Mouse (Mus musculus): Measurements from ENCODE around the gene Ccdc122.
"Not testable (repeated sequence)": the region's sequence is repeated elsewhere in the genome, so short reads cannot be mapped to it uniquely, and the experiment has no call there.

Ccdc122 gene

DNA sequence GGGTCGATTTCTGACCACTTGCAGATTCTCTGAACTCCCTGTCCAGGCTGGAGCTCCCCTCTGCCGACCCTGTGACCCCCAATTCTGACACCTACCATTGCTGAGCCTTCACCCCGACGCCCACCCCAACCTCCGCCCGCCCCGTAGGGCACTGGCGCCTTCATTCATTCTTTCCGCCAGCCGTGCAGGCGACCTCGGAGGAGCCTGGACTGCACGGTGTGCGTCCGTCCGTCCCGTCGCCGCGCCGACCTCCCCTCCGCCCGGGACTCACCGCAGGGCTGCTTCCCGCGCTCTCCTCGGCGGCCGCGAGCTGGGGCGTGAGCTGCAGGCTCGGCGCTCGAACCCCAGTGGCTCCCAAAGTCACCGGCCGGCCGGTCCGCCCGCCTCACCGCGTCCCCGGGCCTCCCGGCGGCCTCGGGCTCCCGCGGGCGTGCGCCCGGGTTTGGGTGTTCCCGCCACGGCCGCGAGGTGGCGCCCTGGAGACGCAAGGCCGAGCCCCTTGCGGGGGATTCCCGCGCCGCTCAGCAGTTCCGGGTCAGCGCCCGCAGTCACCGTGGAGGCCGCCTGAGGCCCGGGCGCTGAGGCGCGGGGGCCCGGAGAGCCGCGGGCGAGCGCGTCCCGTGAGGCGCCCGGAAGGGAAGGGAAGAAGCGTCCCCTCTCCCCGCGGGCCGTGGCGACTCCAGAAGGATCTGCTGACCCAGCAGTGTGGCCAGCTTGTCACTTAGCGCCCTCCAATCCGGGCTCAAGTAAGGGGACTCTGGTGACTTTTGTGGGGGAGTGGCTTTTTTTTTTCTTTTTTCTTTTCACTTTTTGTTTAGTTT is at the start of gene Ccdc122, which contains the start of gene Lacc1:
Gene Ccdc122, plus strand, starts transcription at position 547 of the 821 bp plus-strand sequence.
Gene Lacc1, minus strand, starts transcription at position 679 of the 821 bp plus-strand sequence.
- in situ Hi-C loops (cut with MboI; ENCODE audit: low sequenced_read_pairs), result no loop called here

DNA sequence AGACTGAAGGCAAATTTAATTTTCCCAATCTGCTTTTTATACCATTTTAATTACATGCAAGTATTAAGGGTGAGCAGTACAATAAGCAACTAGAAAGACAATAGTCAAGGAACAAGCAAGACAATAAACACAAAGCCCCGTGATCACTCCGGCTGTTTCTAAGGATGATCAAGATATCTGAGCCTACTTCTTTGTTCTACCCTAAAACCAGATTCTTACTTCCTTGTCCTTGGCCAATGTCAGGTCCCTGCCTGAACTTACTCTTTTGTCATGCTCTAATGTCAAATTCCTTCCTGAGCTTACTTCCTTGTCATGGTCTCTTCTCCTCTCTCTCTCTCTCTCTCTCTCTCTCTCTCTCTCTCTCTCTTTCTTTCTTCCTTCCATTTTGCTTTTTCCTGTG is 46.2 kb upstream of the Ccdc122 start:
- in situ Hi-C loops (cut with MboI; ENCODE audit: low sequenced_read_pairs), result not testable (repeated sequence)

DNA sequence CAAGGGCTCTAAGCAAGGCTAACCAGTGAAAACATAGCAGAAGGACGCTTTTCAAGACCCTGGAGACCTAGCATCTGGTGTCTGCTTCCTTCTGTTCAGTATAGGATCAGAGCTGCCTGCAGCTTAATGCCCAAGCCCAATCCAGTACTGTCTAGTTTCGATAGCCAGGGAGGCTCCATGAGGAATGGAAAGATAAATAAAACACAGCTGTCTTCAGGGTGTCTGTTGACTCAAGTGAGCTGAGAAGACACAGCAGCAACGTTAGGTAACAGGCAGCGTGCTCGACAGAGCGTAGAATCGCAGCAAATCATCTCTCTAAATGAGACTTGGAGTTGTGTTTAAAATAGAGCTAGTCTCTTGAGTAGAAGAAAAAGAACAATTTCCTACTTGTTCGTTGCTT is 31.8 kb upstream of the Ccdc122 start:
- in situ Hi-C loops (cut with MboI; ENCODE audit: low sequenced_read_pairs), result loop anchor here (5.0 to 25.0 kb wide), 3 partner anchors 497 to 1117 kb away; no protein-coding TSS in a partner anchor

DNA sequence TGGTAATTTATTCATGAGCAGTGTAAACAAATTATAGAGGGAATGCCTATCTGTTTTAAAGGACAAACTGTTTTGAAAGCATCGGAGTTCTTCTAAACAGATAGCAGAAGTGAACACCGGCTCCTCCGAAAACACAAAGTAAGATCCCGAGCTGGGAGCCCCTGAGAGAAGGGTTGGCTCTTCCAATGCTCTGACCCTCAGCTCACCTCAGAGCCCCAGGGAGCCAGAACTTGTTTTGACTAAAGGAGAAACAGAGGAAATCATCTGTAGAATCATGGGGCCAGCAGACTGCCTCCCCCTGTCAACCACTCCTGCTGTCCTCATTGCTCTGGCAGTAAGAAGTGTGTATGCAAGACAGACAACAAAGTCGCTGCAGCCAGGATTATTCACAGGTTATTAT is 31.0 kb upstream of the Ccdc122 start:
- in situ Hi-C loops (cut with MboI; ENCODE audit: low sequenced_read_pairs), result loop anchor here (25.0 kb wide), 2 partner anchors 868 to 1118 kb away; no protein-coding TSS in a partner anchor

DNA sequence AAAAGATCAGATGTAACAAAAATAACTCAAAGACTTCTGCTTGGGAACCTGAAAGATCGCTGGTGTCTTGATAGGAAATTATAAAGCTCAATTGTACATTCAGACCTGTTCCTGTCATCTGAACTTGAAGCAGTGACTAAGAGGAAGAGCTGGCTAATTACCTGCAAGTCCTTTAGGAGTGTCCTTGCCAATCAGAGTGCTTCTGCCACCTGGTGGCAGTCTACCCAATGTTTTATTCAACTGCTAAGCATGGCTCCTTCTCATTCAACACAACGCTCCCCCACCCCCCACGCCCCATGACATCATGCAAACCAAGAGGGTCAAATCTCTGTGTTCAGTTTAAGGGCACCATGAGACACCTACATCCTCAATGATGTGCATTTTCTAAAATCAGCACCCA is 28.3 kb upstream of the Ccdc122 start:
- in situ Hi-C loops (cut with MboI; ENCODE audit: low sequenced_read_pairs), result loop anchor here (25.0 kb wide), 2 partner anchors 871 to 1121 kb away; no protein-coding TSS in a partner anchor

DNA sequence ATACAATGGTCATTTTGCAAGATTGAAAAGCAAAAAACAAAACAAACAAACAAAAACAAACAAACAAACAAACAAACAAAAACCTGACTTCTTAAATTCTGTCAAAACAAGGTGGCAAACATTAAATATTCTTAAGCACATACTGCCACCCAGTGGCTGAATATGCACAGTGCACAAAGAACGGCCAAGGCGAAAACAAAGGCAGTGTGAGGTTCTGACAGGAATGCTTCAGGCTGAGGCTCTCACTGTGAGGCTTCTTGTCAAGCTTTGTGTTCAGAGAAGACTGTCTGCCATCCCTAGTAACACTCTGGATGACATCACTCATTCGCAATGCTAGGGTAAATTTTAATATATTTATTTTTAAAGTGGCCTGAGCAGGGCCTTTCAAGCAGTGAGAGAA is 24.8 kb upstream of the Ccdc122 start:
- in situ Hi-C loops (cut with MboI; ENCODE audit: low sequenced_read_pairs), result loop anchor here (25.0 kb wide), 2 partner anchors 875 to 1125 kb away; no protein-coding TSS in a partner anchor

DNA sequence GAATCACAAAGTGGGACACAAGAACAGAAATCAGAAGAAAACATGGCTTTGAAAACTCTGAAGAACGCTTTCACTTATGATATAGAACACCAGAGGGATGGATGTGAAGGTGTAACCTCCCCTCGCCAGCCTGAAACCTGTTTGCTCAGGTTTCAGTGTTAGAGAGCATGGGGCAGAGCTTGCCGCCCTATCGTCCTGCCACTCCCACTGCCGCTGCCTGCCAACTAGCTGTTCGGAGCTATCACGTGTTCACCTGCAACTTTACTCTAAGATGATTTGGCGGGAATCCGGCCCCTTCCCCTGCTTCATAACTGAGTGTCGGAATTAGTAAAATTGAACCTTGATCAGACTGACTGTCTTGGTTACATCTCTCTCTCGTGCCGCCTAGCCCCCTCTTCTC is 19.8 kb upstream of the Ccdc122 start:
- in situ Hi-C loops (cut with MboI; ENCODE audit: low sequenced_read_pairs), result loop anchor here (25.0 kb wide), 2 partner anchors 879 to 1129 kb away; no protein-coding TSS in a partner anchor

DNA sequence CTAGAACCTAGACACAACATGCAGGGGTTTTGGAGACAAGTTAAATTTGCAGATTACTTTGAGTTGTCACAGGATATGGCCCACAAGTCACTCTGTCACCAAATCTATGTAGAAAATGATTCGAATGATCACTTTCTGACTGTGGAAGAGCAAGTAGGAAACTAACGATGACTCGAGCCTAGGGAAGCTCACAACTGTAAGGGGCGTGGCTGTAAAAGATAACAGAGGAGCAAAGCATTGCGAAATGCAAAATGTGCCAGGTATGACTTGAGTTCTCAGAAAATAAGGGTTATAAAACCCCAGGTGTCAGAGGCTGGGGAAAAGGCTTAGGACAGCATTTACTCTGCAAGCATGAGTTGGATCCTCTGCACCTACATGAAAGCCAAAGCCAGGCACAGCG is 19.4 kb upstream of the Ccdc122 start:
- in situ Hi-C loops (cut with MboI; ENCODE audit: low sequenced_read_pairs), result loop anchor here (25.0 kb wide), 2 partner anchors 880 to 1130 kb away; no protein-coding TSS in a partner anchor

DNA sequence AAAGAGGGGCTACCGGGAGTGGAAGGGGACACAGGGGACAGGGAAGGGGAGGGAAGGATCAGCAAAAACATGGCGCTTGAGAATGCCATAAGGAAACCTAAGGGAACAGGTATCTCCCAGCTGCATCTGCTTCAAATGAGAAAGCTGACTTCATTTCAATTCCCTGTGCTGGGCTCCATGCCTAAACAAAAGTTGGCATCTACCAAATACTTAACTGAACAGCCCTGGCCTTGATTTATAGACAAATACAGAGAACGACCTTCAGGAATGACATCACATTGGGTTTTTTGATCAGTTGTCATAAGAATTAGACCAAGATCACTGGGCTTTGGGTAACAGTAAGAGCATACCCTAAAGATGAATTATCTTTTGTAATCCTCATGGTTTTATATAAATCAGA is 12.1 kb upstream of the Ccdc122 start:
- in situ Hi-C loops (cut with MboI; ENCODE audit: low sequenced_read_pairs), result loop anchor here (25.0 kb wide), 2 partner anchors 887 to 1137 kb away; no protein-coding TSS in a partner anchor

DNA sequence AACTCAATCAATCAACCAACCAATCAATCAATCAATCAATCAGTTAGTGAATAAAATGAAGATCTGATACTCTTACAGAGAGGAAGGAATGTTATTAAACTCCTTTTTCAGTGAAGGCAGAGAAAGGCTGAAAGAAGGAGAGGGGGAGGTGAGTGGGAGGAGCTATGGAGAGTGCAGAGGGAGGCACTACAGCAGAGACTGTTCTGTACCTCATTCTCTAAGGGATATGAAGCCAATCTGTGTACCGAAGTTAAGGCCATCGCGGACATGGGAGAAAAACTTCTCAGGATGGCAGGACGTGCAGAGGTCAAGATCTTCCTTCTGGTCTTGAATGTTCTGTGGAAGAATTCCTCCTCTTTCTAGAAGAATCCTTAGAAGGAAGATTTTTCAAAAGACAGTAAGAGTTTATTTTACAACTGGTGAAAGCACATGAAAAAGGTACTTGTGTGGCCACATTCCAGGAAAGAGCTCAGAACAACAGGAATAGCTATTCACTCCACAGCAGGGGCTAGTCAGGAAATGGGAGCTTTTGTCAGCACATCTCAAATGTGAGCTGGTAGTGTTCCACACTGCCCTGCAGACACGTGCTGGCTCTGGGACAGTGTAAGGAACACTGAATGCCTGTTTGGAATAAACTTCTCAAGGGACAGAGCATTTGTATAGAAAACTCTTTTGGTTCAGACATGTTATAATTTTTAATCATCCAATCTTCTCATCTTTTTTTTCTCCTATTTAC is 7.1 kb upstream of the Ccdc122 start:
- in situ Hi-C loops (cut with MboI; ENCODE audit: low sequenced_read_pairs), result no loop called here

DNA sequence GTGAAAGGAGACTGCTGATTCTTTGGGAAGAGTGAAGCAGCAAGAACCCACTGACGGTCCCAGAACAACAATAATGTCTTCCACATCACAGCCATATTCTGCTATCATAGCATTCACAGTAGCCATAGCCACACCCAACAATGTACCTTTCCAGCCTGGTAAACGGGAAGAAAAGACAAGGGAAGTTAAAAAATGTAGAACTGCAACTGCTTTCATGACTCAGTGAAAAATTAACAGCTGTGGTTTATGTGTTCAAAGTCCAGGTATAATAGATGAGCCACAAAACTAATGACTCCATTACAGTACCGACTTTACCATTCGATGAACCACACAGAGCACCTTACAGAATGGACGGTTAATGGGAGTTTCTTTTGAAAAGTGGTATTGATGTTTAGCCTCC is 5.8 kb upstream of the Ccdc122 start:
- in situ Hi-C loops (cut with MboI; ENCODE audit: low sequenced_read_pairs), result no loop called here

DNA sequence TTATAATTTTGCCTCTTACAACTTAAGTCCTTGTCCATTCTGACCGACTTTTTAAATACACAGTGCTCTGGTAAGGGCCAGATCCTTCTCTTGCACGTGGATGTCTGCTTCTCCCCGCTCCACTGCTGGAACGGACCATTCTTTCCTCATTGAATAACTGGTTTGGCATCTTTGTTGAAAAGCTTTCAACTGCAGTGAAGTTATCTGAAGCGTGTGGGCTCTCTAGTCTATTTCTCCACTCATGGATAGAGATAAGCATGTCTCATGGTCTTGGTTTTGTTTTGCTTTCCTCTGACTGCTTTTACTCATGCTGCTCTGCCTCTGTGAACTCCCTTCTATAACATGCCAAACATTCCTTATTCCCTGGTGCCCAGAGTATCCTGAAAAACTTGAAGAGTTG is 4.1 kb upstream of the Ccdc122 start:
- in situ Hi-C loops (cut with MboI; ENCODE audit: low sequenced_read_pairs), result no loop called here

DNA sequence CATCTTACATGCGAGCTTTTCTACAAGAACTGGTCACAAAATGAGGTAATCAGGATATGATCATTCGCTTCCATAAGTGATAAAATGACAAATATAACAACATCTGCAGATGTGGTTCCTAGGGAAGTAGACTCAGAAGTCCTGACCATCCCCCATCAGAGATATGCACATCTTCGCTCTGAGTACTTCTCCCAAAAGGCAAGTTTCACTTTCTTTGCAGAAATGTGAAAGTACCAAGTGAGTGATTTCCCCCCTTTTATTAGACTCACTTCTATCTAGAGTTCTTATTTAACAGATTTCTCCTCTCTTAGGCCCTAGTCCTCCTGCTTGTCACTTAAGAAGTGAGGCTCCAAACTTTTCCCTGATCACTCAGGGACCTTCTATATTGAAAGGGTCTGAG is 3.2 kb upstream of the Ccdc122 start:
- in situ Hi-C loops (cut with MboI; ENCODE audit: low sequenced_read_pairs), result no loop called here

DNA sequence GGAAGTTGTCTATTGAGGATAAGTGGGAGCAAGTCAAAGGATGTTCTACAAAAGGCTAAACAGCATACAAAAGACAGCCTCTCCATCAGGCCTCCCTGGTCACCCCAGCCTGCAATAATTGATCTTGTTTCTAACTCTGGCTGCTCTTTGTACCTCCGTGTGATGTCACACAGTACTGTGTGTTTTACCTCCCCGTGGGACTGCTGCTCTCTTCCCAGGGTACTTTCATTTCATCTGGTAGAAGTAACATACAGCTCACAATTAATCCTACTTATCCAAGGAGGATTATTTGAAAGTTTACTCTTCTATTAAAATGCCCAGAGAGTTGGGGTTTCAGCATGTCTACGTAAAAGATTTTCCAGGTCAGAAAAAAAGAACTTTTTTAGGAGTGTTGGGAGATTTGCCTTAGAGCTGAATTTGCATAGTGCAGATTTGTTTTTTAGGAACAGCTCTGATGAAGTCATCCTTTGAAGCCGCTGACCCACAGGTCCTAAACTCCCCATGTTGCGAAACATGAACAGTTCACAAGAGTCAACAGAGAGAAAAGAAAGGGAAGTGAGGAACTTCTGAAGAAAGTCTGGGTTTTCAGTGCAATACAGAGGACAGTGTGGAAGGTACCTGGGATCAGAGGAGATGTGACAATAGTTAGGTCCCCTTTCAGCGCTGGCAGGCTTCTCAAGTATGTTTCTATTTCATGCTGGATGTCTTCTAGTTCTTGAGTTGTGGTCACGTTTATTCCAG is 2.2 kb upstream of the Ccdc122 start:
- in situ Hi-C loops (cut with MboI; ENCODE audit: low sequenced_read_pairs), result no loop called here

DNA sequence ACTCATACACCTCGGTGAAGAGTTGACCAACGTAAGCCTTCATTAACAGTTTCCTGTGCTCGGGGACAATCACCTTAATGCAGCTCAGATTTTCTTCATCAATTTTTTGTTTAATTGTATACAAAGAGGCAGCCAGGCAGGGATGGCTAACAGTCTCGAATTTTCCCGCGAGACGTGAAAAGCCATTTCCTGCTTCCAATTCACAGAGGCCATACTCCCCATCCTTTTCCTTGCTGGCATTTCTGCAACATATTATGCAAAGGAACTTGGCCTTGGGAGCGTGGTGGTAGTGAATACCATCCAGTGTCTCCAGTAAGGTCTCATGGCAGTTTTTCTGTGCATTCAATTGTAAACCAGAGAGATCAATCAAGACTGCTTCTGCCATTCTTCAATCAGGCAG is 1.6 kb upstream of the Ccdc122 start:
- in situ Hi-C loops (cut with MboI; ENCODE audit: low sequenced_read_pairs), result no loop called here

DNA sequence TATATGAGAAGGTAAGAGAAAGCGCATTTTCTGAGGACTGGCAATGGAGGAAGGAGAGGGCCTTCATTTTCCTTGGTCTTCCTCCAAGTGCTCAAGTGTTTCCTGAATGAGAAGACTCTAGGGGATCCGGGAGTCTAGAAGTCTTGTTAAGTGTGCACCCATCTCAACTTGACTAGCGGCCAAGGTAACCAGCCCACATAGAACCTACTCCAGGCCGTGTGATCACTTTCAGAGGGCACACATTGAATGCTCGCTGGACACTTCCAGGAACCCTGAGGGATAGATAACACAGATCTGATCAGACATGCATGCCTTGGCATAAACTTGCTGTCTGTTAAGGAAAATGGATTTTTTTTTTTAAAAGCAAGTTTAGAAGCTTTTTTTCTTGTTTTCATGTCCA is 758 bp downstream of the Ccdc122 start:
- in situ Hi-C loops (cut with MboI; ENCODE audit: low sequenced_read_pairs), result no loop called here

DNA sequence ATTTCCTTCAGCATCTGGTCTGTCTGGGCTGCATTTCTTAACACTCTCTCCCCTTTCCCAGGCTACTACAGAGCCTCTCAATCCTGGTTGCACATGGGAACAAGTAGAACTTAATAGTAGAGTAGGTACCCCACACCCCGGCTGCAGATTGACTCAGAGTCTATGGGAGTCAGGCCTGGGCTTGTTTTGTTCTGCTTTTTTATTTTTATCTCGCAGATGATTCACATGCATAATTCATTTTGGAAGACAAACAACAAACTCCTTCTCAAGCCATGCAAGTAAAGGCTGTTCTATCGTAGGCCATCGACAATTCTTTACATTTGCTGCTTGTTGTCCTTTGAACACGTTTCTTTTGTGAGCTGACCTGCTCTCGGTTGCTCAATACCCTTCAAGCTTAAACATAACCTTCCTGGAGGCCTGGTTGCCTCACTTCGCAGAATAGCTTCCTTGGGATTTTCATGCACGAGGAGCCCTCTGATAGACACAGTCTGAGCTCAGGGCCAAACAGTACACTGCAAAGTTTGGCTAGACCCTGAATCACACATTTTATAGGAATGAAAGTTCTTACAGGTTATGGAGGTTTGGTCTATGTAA is 1.4 kb downstream of the Ccdc122 start:
- in situ Hi-C loops (cut with MboI; ENCODE audit: low sequenced_read_pairs), result no loop called here

DNA sequence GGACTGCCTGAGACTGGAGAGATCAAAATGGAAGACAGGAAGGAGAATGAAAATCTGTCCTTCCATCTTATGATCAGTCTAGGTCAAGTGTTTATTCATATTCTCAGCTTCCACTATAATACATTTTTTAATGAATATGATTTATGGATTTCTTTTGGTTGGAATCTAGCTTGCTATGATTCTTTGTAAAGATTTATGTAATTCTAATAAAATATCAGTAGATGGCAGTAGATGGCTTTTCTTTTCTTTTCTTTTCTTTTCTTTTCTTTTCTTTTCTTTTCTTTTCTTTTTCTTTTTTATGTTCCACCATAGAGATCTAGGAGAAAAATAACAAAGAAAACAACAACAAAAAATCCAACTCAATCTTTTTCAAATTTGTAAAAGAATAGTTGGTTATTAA is 16.7 kb downstream of the Ccdc122 start:
- in situ Hi-C loops (cut with MboI; ENCODE audit: low sequenced_read_pairs), result no loop called here

DNA sequence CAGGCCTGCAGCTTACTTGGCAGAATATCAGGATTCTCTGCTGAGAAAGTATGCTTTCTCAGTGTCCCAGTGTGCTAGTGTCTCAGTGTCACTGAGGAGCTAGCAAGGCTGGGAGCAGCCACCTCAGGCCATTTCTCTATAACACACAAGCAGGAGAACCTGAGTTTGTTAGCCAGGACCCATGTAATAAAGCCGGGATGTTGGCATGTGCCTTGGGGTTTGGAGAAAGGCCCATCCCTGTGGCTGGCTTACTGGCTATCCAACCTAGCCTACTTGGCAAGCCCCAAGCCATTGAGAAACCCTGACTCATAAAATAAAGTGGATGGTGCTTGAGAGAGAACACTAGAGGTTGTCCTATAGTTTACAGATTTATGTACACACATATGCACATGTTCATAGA is 32.8 kb downstream of the Ccdc122 start:
- in situ Hi-C loops (cut with MboI; ENCODE audit: low sequenced_read_pairs), result no loop called here

DNA sequence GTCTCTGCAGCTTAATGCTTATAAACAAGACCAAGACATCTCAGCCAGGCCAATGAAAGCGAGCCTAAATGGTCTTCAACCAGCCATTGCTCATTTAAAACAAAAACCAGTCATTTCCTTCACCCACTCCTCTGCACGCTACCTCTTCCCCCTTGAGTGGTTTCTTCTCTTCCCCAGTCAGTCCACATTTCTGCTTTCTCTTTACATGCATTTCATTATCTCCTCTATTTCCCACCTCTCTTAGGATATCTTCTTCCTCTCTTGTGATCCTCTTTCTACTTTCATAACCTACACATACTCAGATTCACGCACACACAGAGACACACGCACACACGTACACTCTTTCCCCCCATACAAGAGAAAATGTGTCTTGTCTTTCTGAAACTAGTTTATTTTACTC is 44.7 kb downstream of the Ccdc122 start:
- in situ Hi-C loops (cut with MboI; ENCODE audit: low sequenced_read_pairs), result no loop called here

DNA sequence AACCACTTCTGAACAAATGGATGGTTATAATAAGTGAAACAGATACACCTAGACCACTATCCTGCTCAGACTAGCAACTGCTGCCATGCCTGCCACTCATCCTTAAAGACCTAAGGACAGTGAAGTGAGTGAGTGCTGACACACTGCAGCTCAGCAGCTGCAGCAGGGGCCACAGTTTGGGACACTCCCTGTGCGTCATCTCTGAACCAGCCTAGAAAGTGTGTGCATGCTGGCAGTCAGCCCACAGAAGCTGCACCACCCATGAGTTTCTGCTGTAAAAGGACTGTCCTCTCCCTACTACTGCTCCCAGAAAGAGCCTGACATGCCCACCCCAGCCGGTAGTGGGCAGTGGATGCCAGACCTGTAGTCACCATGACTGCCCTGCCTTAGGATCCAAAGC is 63.7 kb downstream of the Ccdc122 start:
- in situ Hi-C loops (cut with MboI; ENCODE audit: low sequenced_read_pairs), result no loop called here

Data from CH12F3 (cell line).